Mouse (Mus musculus): ENCODE measurements at regions not wholly inside any gene's neighbourhood (a gene's known extent, or its start where the extent isn't known, plus 50 kb on each side); places are given as distances from the start of the nearest gene placed in this dataset.

DNA sequence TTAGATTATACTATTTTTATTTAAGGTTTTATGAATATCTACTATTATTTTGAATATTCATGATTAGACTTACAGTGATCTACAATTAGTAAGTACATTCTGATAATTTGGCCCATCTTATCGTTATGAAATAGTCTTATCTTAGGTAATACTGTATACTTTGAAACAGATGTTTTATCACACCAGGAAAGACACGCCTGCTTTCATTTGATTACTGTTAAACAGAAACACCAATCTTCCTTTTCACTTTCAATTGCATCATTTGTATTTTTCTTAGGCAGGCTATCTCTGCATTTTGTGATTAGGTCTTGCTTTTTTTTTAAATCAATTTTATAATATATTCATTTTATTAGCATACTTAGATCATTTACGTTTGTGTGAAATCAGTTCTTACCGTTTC lies 280.4 kb upstream of the Ccdc54 start:
- WGBS, result 87% methylated on average over 4 of the region's 4 CpGs
- TF ChIP-seq POLR2A (IDR thresholded peaks at IDR 0.05; ENCODE audit: low read depth, low read length), result no peak
- no peak for TF ChIP-seq CTCF (IDR thresholded peaks at IDR 0.05; ENCODE audit: extremely low read depth, insufficient read depth, insufficient read length, insufficient replicate concordance)

DNA sequence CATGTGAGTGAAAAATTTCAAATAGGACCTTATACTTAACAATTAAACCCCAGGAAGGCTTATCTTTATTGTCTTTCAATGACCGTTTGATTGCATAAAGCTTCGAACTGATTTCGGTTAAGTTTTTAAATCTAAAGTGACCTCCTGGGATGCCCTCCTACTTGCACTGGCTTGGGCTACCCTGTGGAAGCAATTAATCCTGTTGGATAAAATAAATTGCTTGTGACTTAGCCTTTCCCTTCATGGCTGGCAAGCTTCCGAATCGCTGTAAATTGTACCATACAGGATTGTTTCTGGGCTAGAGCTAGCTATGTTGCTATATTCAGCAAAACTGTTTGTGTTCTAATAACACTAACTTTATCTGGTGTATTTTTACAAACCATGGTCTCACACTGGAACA lies 272.6 kb upstream of the Ccdc54 start:
- TF ChIP-seq POLR2A (IDR thresholded peaks at IDR 0.05; ENCODE audit: low read depth, low read length) (no peak), CTCF (IDR thresholded peaks at IDR 0.05; ENCODE audit: extremely low read depth, insufficient read depth, insufficient read length, insufficient replicate concordance) (no peak)
- Histone ChIP-seq H3K27ac (ENCODE audit: insufficient read depth, low read length) (no peak overlapping the region), H3K36me3 (ENCODE audit: control insufficient read depth, insufficient read depth, low read length) (no peaks in the 10 kb centered on the region), H3K27me3 (ENCODE audit: control insufficient read depth, insufficient read depth, low read length) (no peaks in the 10 kb centered on the region), H3K4me3 (ENCODE audit: extremely low read depth, insufficient read depth, insufficient read length) (no peak overlapping the region), H3K4me1 (ENCODE audit: control insufficient read depth, insufficient read depth, insufficient read length) (no peaks in the 10 kb centered on the region)
- no peak for DNase-seq (ENCODE audit: low read depth in 1 of 2, low spot score in 2 of 2)
- 91% methylated on average over 5 of the region's 5 CpGs for WGBS

More for the DNA sequence above, 280.4 kb upstream of the Ccdc54 start:
- Histone ChIP-seq H3K27me3 (ENCODE audit: control insufficient read depth, insufficient read depth, low read length) (no peaks in the 10 kb centered on the region), H3K27ac (ENCODE audit: insufficient read depth, low read length) (no peak overlapping the region), H3K4me1 (ENCODE audit: control insufficient read depth, insufficient read depth, insufficient read length) (no peaks in the 10 kb centered on the region), H3K36me3 (ENCODE audit: control insufficient read depth, insufficient read depth, low read length) (no peaks in the 10 kb centered on the region), H3K4me3 (ENCODE audit: extremely low read depth, insufficient read depth, insufficient read length) (no peak overlapping the region)
- no peak for DNase-seq (ENCODE audit: low read depth in 1 of 2, low spot score in 2 of 2)

GRCm38 (mm10) chr16:50859513-50859912 lies 268.6 kb upstream of the Ccdc54 start:
- 90% methylated on average over 1 of the region's 1 CpGs for WGBS
- H3K36me3 ChIP-seq (ENCODE audit: control insufficient read depth, insufficient read depth, low read length), result no peaks in the 10 kb centered on the region
- DNase-seq (ENCODE audit: low read depth in 1 of 2, low spot score in 2 of 2), result no peak
- no peaks in the 10 kb centered on the region for H3K27me3 ChIP-seq (ENCODE audit: control insufficient read depth, insufficient read depth, low read length)
- no peak overlapping the region for H3K4me3 ChIP-seq (ENCODE audit: extremely low read depth, insufficient read depth, insufficient read length)
- no peak overlapping the region for H3K27ac ChIP-seq (ENCODE audit: insufficient read depth, low read length)
- no peaks in the 10 kb centered on the region for H3K4me1 ChIP-seq (ENCODE audit: control insufficient read depth, insufficient read depth, insufficient read length)
- TF ChIP-seq POLR2A (IDR thresholded peaks at IDR 0.05; ENCODE audit: low read depth, low read length) (no peak), CTCF (IDR thresholded peaks at IDR 0.05; ENCODE audit: extremely low read depth, insufficient read depth, insufficient read length, insufficient replicate concordance) (no peak)

- Histone ChIP-seq H3K4me3 (ENCODE audit: extremely low read depth, insufficient read depth, insufficient read length) (no peak overlapping the region), H3K27me3 (ENCODE audit: control insufficient read depth, insufficient read depth, low read length) (no peaks in the 10 kb centered on the region), H3K36me3 (ENCODE audit: control insufficient read depth, insufficient read depth, low read length) (no peaks in the 10 kb centered on the region), H3K4me1 (ENCODE audit: control insufficient read depth, insufficient read depth, insufficient read length) (no peaks in the 10 kb centered on the region), H3K27ac (ENCODE audit: insufficient read depth, low read length) (no peak overlapping the region)
- TF ChIP-seq CTCF (IDR thresholded peaks at IDR 0.05; ENCODE audit: extremely low read depth, insufficient read depth, insufficient read length, insufficient replicate concordance) (no peak), POLR2A (IDR thresholded peaks at IDR 0.05; ENCODE audit: low read depth, low read length) (no peak)
- 88% methylated on average over 5 of the region's 5 CpGs for WGBS
- no peak for DNase-seq (ENCODE audit: low read depth in 1 of 2, low spot score in 2 of 2)
These were observed 261.1 kb upstream of the Ccdc54 start for GRCm38 (mm10) chr16:50852081-50852480.

DNA sequence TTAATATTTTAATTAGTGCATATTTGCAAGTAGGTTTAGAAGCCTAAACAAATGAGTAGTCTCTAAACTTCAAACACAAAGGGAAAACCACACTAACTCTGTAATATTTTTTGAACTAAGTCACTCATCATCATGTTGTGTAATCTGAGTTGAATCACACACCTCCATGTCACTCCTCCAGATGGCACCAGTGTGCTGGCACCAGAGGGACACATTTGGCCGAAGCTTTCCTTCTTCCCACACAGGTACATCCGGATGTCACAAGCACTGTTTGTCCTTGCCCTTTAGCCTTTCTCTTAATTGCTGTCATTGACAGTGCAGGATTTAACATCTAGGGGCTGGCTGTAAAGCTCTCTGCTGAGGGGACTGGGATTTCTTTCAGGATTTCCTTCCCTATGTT lies 256.7 kb upstream of the Ccdc54 start:
- Histone ChIP-seq H3K36me3 (ENCODE audit: control insufficient read depth, insufficient read depth, low read length) (no peaks in the 10 kb centered on the region), H3K4me1 (ENCODE audit: control insufficient read depth, insufficient read depth, insufficient read length) (no peaks in the 10 kb centered on the region), H3K4me3 (ENCODE audit: extremely low read depth, insufficient read depth, insufficient read length) (no peak overlapping the region), H3K27ac (ENCODE audit: insufficient read depth, low read length) (no peak overlapping the region), H3K27me3 (ENCODE audit: control insufficient read depth, insufficient read depth, low read length) (no peaks in the 10 kb centered on the region)
- TF ChIP-seq CTCF (IDR thresholded peaks at IDR 0.05; ENCODE audit: extremely low read depth, insufficient read depth, insufficient read length, insufficient replicate concordance) (no peak), POLR2A (IDR thresholded peaks at IDR 0.05; ENCODE audit: low read depth, low read length) (no peak)
- DNase-seq (ENCODE audit: low read depth in 1 of 2, low spot score in 2 of 2), result no peak
- WGBS, result 40% methylated on average over 2 of the region's 2 CpGs

DNA sequence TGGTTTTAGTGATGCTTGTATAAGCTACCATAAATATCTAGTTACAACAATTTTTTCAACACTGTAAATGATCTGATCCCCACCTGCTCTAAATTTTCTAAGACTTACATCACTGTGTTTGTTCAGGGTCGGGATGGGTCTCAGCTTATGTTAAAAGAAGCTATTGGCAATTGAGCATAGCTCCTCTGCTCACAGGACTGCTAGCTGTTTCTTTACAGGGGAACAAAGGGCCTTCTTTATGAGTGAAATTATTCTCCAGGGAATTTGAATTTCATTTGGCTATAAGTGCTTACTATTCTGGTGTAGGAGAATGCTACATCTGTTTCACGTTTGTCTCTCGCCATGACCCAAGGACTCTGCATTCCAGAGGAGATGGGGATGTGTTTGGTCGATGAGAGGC lies 255.6 kb upstream of the Ccdc54 start:
- 83% methylated on average over 4 of the region's 4 CpGs for WGBS
- Histone ChIP-seq H3K4me3 (ENCODE audit: extremely low read depth, insufficient read depth, insufficient read length) (no peak overlapping the region), H3K36me3 (ENCODE audit: control insufficient read depth, insufficient read depth, low read length) (no peaks in the 10 kb centered on the region), H3K4me1 (ENCODE audit: control insufficient read depth, insufficient read depth, insufficient read length) (no peaks in the 10 kb centered on the region), H3K27me3 (ENCODE audit: control insufficient read depth, insufficient read depth, low read length) (no peaks in the 10 kb centered on the region), H3K27ac (ENCODE audit: insufficient read depth, low read length) (no peak overlapping the region)
- DNase-seq (ENCODE audit: low read depth in 1 of 2, low spot score in 2 of 2), result no peak
- TF ChIP-seq CTCF (IDR thresholded peaks at IDR 0.05; ENCODE audit: extremely low read depth, insufficient read depth, insufficient read length, insufficient replicate concordance), result no peak
- TF ChIP-seq POLR2A (IDR thresholded peaks at IDR 0.05; ENCODE audit: low read depth, low read length), result no peak

- Histone ChIP-seq H3K27me3 (ENCODE audit: control insufficient read depth, insufficient read depth, low read length) (no peaks in the 10 kb centered on the region), H3K4me1 (ENCODE audit: control insufficient read depth, insufficient read depth, insufficient read length) (no peaks in the 10 kb centered on the region), H3K27ac (ENCODE audit: insufficient read depth, low read length) (no peak overlapping the region), H3K4me3 (ENCODE audit: extremely low read depth, insufficient read depth, insufficient read length) (no peak overlapping the region), H3K36me3 (ENCODE audit: control insufficient read depth, insufficient read depth, low read length) (no peaks in the 10 kb centered on the region)
- WGBS, result 55% methylated on average over 15 of the region's 15 CpGs
- TF ChIP-seq CTCF (IDR thresholded peaks at IDR 0.05; ENCODE audit: extremely low read depth, insufficient read depth, insufficient read length, insufficient replicate concordance), result peak; percentile 43; the same call in 1 of the 2 replicates
- no peak for TF ChIP-seq POLR2A (IDR thresholded peaks at IDR 0.05; ENCODE audit: low read depth, low read length)
- no peak for DNase-seq (ENCODE audit: low read depth in 1 of 2, low spot score in 2 of 2)
These were observed 251.0 kb upstream of the Ccdc54 start for GRCm38 (mm10) chr16:50841677-50842580.
